Mouse (Mus musculus) effector memory CD4-positive, alpha-beta T cell, adult 5 months (primary cell): ENCODE measurements around the gene Actg1. TPM values are rescaled to one million over a fixed set of nuclear protein-coding genes. Genes with fewer than 3 reads are reported as not detected.

Experiments used
- polyA plus RNA-seq: library from polyadenylated mRNA; unstranded; fragments of 100-300 nt; shearing (Covaris generic); gene quantifications from one replicate; pipeline ENCODE4 v1.2.1, GENCODE M21; 2017

The Actg1 gene
- polyA plus RNA-seq, result 2,667 TPM

DNA sequence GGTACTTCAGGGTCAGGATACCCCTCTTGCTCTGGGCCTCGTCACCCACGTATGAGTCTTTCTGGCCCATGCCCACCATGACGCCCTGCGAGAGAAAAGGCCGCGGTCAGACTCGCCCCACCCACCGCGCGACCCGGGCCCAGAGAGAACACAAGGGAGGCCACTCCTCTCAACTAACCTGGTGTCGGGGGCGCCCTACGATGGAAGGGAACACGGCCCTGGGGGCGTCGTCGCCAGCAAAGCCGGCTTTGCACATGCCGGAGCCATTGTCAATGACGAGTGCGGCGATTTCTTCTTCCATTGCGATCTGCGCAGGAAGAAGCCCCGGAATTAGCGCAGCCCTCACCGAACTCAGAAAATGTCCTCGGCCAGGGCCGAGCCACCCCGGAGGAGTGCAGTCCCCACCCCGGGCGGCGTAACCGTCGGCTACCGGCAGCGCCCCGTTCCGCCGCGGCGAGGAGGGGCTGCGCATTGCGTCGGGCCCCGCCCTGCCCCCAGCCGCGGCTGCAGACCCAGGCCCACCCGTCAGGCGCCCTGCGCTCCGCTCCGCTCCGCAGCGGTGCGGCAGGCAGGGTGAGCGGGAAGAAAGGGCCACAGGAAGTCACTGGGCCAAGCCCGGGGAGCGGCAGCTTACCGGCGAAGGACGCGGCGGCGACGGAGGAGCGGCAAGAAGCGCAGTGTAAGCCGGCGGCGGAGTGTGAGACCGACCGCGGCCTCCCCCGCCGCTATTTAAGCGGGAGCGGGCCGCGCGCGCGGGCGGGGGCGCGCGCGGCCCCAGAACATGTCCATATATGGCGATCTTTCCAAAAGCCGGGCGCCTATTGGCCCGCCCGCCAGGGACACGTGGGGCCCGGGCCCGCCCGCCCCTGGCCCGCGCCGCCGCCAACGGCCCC lies at the start of gene Actg1:
Gene Actg1, minus strand, starts transcription at position 752 of the 893 bp plus-strand sequence.

DNA sequence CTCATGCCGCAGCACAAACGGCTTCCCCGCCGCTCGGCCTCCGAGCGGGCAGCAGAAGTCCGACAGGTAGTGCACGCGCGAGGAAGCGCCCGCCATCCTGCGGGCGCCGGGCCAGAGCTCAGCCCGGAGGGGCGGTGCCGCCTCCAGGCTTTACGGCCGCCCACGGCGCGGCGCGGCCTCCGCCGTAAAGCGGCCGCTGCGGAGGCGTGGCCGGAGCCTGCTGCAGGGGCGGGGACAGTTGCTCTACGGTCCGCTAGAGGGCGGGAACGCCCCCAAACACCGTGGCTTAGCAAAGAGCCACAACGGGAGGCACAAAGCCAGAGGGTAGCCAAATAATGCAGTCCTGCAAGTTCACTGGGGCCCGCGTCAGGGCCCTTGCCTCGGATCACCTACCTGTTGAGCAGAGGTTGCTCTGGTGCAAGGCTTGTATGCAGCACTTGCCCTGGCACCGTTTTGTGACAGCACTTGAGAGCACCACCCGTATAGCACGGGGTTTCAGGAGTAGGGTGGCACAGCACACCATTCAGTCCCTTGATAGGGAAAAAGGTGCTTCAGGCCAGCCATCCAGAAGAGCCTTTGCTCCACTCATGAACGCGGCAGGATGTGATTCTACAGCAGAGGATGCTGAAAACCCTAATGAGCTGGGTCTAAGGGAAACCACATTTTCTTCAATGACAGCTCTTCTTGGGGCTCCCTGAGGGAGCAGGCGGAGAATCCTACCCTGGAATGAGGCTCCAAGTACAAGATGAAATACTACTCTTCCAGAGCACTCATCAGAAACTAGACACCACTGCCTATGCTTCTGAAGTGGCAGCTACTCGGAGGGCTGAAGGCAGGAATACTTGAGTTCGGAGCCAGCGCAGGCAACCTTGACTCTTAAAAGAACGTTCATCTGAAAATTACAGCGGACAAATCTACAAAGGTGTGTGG lies 30.5 kb upstream of the Actg1 start, which contains the start of gene Faap100:
Gene Faap100, minus strand, starts transcription at position 154 of the 930 bp plus-strand sequence.

DNA sequence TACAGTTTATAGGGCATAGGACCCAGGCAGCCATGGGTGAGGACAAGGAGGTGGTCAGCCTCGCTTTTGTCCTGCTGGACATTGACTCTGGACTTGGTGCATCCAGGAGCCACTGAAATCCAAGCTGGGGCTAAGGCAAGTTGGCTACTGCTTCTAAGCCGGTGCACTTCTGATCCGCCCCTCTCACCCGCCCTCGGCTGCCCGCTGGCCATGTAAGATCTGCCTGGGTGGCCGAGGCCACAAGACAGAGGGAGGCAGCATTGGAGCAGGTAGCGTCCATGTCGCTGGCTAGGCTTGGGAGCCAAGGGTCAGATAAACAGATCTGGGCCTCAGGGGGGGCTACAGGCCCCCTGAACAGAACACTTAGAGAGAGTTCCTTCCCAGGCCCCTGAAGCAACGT lies 13.0 kb upstream of the Actg1 start, which contains the start of gene Fscn2:
Gene Fscn2, plus strand, starts transcription at position 240 of the 400 bp plus-strand sequence.

Other genes starting within 250 kb of the Actg1 start
- gene Tepsin, start 249.8 kb downstream of the Actg1 start, polyA plus RNA-seq, result 17.0 TPM
- gene Ndufaf8, start 249.6 kb downstream of the Actg1 start, polyA plus RNA-seq, result 60.2 TPM
- gene Slc38a10, start 197.2 kb downstream of the Actg1 start, polyA plus RNA-seq, result 118 TPM
- gene Bahcc1, start 115.6 kb downstream of the Actg1 start, polyA plus RNA-seq, result 0.19 TPM
- not detected for gene Fscn2, start 13.0 kb upstream of the Actg1 start, polyA plus RNA-seq
- 22.5 TPM for gene Faap100, start 30.2 kb upstream of the Actg1 start, polyA plus RNA-seq
- 54.3 TPM for gene Nploc4, start 89.2 kb upstream of the Actg1 start, polyA plus RNA-seq
- not detected for gene Tspan10, start 94.1 kb upstream of the Actg1 start, polyA plus RNA-seq
- not detected for gene Pde6g, start 105.0 kb upstream of the Actg1 start, polyA plus RNA-seq
- gene Oxld1, start 109.5 kb upstream of the Actg1 start, polyA plus RNA-seq, result 2.0 TPM
- gene Ccdc137, start 109.6 kb upstream of the Actg1 start, polyA plus RNA-seq, result 19.8 TPM
- gene Arl16, start 119.1 kb upstream of the Actg1 start, polyA plus RNA-seq, result 10.7 TPM
- 29.0 TPM for gene Mrpl12, start 136.1 kb upstream of the Actg1 start, polyA plus RNA-seq
- gene Slc25a10, start 143.3 kb upstream of the Actg1 start, polyA plus RNA-seq, result 9.9 TPM
- not detected for gene Gcgr, start 182.2 kb upstream of the Actg1 start, polyA plus RNA-seq
- 63.3 TPM for gene Mcrip1, start 201.2 kb upstream of the Actg1 start, polyA plus RNA-seq
- gene Ppp1r27, start 202.6 kb upstream of the Actg1 start, polyA plus RNA-seq, result not detected
- 187 TPM for gene P4hb, start 224.7 kb upstream of the Actg1 start, polyA plus RNA-seq
- gene Arhgdia, start 233.1 kb upstream of the Actg1 start, polyA plus RNA-seq, result 737 TPM
- gene Alyref, start 249.8 kb upstream of the Actg1 start, polyA plus RNA-seq, result 275 TPM
- 80.0 TPM for gene Anapc11, start 249.9 kb upstream of the Actg1 start, polyA plus RNA-seq